Mouse (Mus musculus): ENCODE data around the gene Ndufs5.

DNA sequence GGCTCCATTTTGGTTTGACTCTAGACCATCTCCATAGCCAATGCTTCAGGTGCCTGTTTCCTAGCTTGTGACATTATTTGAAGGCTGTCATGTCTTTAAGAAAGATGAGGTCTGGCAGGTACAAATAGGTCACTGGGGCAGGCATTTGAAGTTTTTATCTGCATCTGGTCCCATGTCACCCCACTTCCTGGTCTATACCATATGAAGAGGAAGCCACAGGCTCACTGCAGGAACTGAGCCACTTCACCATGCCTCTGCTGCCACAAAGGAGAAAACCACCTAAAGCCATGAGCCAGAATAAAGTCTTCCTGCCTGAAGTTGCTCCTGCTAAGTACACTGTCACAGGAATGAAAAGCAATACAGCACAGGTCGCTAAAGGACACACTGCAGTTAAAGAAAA, 24.9 kb upstream of the Ndufs5 start:
- TF ChIP-seq POLR2A (IDR thresholded peaks at IDR 0.05; ENCODE audit: borderline replicate concordance, extremely low read depth, low read depth, low read length) = no peak
- TF ChIP-seq CTCF (IDR thresholded peaks at IDR 0.05; ENCODE audit: insufficient read depth, low read length) = no peak

Measured in lung, adult 2 months (tissue).